Mouse (Mus musculus) splenic B cell, adult 2 months (primary cell): ENCODE measurements around the gene Sdcbp2.
A peak's percentile ranks its signal among the peaks of the same experiment; 100 is the strongest.

Source experiments
- DNase-seq: peaks from one replicate; pipeline ENCODE4 v3.0.0-alpha.2; 2011; ENCODE audit warnings: low read depth, low spot score
- H3K27me3 ChIP-seq: 2 replicates; pipeline ENCODE4 v1.6.1; 2012; ENCODE audit warnings: mild to moderate bottlenecking, low read length, moderate library complexity, mixed read lengths; ENCODE audit not compliant: control insufficient read depth, poor library complexity, insufficient read depth, severe bottlenecking
- H3K36me3 ChIP-seq: 2 replicates; pipeline ENCODE4 v1.6.1; 2012; ENCODE audit warnings: mild to moderate bottlenecking, low read length, moderate library complexity, mixed read lengths; ENCODE audit not compliant: control insufficient read depth, poor library complexity, insufficient read depth, severe bottlenecking

Sdcbp2 gene

DNA sequence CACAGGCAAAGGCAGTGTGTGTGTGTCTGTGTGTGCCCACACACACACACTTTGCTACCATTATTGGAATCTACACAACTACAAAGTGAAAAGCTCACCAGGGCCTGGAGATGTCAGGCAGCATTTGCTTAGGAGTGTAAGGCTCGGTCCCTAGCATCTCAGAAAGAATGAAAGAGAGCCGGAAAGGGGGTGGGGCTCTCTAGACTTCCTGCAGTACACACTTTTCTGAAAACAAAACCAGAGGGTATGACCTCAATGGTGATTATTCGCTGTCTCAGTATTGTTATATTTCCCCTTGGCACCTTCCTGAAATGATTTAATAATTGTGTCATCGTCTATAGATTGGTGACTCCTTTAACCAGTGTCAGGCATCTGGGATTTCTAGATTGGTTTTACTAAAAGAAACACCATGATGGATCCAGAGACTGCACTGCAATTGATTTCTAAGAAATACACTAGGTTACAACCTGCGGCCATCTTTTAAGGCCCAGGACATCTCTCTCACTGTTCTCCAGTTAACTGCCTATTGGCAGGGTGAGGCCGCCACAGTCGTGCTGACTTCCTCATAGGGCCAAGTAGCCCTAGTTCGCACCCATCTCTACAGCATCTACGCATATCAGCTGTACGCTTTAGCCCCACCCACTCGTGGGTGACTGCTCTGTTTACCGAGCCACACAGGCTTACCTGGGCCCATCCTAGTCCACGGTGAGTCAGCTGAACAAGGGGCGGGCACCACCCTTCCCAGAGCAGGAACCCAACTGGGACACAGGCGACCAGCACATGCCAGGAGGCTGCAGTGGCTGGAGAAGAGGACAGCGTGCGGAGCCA, at the start of gene Sdcbp2:
Sdcbp2 (plus strand) TSS at position 750 of the 828 bp plus-strand sequence.
- H3K36me3 ChIP-seq = no peaks in the 10 kb centered on the region
- H3K27me3 ChIP-seq = no peaks in the 10 kb centered on the region
- no peak for DNase-seq

DNA sequence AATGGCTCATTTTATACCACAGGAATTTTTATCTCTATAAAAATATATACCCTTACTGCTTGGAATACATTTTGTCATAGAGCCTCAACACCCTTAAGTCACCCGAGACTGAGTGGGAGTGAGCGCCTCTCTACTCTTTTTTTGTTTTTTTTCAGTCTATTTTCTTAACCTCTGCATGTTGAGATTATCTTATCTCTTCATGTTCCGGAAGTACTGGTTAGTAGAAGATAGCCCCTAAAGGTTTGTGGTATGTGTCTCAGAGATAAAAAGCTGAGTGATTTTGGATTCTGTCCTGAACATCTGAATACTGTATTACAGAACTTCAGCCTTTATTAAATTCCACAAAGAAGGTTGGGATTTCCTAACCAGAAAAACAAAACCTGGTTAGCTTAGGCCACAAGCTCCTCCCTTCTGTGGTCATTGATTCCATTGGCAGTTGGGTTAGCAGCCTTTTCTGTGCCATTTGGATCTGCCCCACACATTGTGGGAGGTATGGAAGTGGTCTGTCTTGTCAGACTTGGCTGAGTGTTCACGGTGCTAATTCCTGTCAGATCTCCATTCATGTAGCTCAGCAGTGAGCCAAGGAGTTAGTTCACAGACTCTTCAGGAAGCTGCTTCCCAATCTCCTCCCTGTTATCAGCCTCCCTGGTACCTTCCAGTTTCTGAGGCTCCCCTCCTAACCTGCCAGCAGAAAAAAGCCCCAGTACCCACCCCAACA, 47.9 kb upstream of the Sdcbp2 start:
- Histone ChIP-seq H3K27me3 (no peaks in the 10 kb centered on the region), H3K36me3 (no peaks in the 10 kb centered on the region)
- DNase-seq = no peak

DNA sequence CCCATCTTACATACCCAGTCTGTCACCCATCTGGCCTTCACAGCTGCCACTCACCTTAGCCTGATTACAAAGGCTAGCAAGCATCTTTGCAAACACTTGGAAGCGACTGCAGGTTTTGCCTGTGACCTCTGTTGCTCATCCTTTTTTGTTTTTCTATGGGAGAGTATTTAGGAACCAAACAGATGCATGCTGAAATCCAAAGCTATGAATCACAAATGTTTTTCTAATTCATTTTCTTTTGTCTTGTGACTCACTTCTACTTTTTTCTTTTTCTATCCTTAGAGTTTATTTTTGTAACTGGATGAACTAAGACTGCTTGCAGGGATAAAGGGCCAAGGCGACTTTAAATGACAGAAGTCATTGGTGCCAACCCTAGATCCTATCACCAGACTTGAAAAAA, 46.9 kb upstream of the Sdcbp2 start:
- DNase-seq = no peak
- no peaks in the 10 kb centered on the region for H3K27me3 ChIP-seq
- H3K36me3 ChIP-seq = no peaks in the 10 kb centered on the region

DNA sequence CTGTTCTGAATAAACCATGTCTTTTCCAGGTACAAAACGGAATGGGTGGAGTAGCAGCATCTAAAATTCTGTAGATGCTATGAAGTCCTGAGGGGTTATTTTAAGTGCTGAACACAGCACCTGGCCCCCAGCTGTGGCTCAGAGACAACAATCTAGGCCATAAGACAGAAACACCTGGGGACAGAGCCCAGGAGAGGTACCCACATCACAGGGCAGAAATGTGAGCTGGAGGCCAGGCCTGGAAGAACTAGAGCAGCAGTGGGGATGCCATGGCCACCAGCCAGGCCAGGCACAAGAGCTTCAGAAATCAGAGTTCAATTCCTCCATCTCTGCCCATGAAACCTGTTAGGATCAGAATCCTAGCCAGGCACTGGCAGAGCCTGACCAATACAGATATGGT, 44.4 kb upstream of the Sdcbp2 start:
- no peak for DNase-seq
- Histone ChIP-seq H3K36me3 (no peaks in the 10 kb centered on the region), H3K27me3 (no peaks in the 10 kb centered on the region)

DNA sequence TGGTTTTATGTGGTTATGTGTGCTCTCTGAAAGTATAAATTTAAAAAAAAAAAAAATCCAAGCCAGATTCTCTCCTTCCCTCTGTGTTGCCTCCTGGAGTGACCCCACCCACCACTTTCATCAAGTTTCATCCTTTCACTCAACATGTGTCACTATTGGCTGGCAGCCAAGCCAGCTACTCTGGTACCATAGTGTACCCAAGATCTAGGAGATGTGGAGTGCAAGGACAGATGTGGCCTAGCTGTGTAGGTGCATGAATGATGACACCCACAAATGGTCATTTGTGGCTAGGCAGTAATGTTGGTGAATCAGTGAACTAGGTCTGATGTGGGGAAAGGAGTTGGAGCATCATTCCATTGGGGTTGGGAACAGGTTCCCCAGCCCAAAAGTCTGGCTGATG, 43.3 kb upstream of the Sdcbp2 start:
- no peaks in the 10 kb centered on the region for H3K27me3 ChIP-seq
- no peak for DNase-seq
- no peaks in the 10 kb centered on the region for H3K36me3 ChIP-seq

DNA sequence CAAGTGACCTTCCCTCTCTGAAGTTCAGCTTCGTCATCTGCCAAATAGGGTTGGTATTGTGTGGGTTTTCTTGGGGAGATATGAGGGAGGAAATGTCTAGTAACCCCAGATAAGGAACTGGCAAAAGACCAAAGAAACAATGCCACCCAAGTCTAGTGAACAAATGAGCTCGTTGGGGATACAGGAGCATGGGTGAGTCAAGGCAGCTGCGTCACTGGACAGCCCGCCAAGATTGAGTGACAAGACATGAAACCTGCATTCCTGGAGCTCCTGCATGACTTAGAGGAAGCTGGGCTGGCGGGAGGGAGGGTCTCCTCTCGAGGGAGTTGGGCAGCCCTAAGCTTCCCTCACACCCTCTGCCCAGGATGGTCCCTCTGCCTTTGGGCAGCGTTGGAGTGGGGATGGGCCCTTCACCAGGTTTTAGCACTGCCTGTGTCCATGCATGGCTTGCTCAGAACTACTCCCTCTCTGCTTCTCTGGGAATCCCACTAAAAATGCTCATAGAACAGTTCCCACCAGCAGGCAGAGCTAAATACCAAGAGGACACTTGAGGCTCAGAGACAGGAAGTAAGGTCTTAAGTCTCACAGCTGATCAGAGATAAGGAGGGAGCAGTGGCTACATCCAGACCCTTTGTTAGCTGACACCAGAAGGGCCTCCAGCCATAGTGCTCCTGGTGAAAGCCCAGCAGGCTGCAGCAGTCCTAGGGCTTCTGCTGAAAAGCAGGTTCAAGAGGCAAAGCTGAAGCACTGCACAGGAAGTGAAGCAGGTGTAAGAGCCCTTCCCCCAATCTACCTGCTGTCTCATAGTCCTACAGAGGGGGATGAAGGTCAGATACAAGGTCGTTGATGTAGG, 41.8 kb upstream of the Sdcbp2 start:
- no peak for DNase-seq
- H3K27me3 ChIP-seq = no peaks in the 10 kb centered on the region
- H3K36me3 ChIP-seq = no peaks in the 10 kb centered on the region

DNA sequence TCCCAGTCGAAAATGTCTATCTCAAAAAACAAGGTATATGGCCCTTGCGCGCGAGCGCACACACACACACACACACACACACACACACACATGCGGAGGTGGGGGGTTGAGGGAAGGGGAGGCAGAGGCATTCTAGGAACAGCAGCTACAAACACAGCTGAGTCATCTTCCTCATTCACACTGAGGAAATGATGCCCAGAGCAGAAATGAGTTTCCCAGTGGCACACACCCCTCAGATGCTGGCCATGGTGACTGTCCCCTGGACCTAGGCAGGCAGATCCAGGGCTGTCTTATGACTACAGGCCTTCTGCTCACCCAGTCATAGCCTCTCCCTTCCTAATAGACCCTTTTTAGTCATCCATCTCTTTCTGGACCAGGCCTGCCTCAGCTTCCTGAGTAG, 38.8 kb upstream of the Sdcbp2 start:
- Histone ChIP-seq H3K27me3 (no peaks in the 10 kb centered on the region), H3K36me3 (no peaks in the 10 kb centered on the region)
- DNase-seq = no peak

DNA sequence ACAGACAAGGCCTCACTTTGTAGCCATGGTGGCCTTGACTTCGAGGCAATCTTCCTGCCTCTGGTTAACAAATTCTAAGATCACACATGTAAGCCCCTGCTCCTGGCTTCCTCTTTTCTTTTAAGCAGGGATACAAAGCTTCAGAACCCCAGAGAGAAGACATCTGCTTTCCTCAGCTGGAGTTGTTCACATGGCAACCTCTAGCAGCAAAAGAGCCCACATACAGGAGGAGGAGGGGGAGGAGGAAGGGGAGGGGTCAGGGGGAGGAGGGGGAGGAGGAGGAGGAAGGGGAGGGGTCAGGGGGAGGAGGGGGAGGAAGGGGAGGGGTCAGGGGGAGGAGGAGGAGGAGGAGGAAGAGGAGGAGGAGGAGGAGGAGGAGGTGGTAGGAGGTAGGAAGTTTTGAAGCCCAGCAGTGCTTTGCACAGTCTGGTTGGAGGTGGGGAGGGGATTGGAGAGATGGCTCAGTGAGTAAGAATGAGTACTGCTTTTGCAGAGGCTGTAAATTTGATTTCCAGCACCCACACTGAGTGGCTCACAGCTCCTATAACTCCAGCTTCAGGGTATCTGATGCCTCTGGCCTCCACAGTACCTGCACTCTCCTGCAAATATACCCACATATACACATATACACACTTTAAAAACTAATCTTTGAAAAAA, 36.3 kb upstream of the Sdcbp2 start:
- Histone ChIP-seq H3K36me3 (no peaks in the 10 kb centered on the region), H3K27me3 (no peaks in the 10 kb centered on the region)
- DNase-seq = peak; percentile 11

DNA sequence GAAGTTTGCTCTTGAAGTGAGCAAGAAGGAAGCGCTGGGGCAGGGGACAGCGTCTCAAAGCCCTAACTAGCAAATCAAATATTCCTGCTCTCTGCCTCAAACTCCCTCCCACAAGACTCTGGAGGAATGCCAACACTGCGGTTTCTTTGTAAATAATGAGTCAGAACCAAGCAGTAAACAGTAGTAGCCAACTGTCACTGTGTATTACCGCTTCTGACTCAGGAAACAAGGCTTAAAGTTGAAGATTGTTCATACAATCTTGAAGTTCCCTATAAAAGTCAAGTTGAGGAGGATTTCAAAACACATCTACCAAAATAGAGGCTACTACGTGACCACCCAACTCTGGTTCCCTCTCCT, 35.8 kb upstream of the Sdcbp2 start:
- no peaks in the 10 kb centered on the region for H3K27me3 ChIP-seq
- H3K36me3 ChIP-seq = no peaks in the 10 kb centered on the region
- DNase-seq = no peak

DNA sequence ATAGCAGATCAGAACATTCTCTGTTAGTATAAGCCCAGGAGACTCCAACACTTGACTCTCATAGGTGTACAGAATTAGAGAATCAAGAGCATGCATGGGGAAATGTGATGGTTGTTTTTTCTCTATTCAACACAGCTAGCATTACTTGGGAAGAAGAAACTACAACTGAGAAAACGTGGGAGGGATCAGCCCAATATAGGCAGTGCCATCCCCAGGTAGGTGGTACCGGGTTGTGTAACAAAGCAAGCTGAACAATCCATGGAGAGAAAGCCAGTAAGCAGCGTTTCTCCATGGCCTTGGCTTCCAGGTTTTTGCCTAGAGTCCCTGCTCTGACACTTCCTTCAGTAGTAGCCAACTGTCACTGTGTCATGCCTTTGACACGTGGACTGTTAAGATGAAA, 33.8 kb upstream of the Sdcbp2 start:
- no peaks in the 10 kb centered on the region for H3K27me3 ChIP-seq
- DNase-seq = no peak
- no peaks in the 10 kb centered on the region for H3K36me3 ChIP-seq

DNA sequence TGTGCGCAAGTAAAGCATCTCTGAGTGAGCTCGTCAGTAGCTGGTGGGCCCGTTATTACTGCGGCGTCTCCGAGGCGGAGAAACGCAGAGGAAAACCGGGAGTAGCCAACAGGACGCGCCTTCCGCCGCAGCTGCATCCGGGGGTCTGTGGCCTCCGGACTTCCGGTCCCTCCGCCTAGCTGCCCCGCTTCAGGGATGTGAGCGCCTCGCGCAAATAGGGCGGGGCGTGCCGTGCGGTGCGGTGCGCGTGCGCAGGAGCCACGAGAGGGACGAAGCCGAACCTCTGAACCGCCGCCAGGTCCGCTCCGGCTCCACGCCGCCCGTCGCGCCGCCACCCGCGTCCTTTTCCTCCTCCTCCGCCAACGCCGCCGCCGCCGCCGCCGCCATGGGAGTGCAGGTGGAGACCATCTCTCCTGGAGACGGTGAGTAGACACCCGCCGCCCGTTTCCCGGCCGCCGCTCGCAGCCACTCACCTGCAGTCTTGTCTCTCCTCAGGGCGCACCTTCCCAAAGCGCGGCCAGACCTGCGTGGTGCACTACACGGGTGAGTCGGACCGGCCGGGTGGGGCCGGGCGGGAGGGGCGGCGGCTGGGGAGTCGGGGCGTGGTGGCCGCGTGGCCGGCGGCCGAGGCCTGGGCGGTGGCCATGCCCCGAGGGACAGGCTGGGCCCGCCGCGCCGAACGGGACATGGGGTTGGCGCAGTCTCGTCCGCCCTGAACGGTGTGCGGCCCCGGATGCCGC, 29.9 kb upstream of the Sdcbp2 start, which contains the start of gene Fkbp1a:
Fkbp1a (plus strand) TSS at position 161 of the 740 bp plus-strand sequence.
- DNase-seq = peak; percentile 94
- H3K27me3 ChIP-seq = no peaks in the 10 kb centered on the region
- H3K36me3 ChIP-seq = no peaks in the 10 kb centered on the region

DNA sequence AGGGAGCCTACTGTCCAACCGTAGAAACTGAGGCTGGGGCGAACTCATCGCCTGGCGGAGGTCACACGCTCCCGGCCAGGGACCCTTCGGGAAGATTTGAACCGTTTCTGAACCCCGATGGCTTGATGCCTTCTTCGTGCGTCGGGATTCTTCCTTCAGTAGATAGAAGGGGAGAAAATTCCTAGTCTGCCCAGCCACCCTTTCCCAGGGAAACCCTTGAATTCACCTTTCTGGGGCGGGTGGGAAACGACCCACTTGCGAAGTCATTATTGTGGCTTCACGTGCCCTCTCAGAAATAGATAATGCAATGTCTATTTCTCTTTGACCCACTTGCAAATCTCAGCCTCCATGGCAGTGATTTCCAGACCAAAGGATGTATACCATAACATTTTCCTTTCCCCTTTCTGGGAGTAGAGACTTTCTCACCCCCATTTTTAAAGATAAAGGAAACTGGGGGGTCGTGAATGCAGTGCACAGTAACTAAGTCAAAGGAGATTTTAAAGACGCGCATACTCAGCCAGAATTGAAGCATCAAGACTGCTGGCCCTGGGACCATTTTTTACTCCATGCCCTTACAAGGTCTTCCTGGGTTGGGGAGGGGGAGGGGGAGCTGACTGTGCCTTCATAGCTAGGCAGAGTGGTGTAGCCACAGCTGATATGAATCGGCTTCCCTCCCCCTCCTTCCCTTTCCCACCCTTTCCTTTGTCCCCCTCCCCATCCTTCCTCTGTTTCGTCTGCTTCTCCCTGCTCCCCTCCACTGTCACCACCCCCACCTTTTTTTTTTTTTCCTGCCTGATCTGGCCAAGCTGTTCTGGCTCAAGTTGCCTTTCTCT, 29.1 kb upstream of the Sdcbp2 start:
- peak; percentile 24 for DNase-seq
- Histone ChIP-seq H3K36me3 (no peaks in the 10 kb centered on the region), H3K27me3 (no peaks in the 10 kb centered on the region)

DNA sequence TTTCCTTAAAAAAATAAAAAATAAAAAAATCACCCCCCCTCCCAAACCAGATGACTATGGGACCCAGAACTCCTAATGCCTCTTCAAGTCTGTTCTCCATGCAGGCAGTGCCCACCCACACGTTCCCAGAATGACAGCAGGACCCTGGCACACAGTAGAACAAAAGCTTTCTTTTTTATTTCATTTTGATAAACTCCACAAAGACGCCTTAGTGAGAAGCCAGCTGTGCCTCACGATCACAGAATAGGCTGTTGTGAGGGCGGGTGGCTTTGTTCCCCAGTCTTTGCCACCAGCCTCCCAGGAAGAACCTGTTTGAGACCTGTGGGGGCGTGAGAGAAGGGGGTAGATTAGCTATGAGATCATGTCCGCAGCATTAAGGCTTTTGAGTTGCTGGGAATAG, 27.7 kb upstream of the Sdcbp2 start:
- Histone ChIP-seq H3K27me3 (no peaks in the 10 kb centered on the region), H3K36me3 (0 out of 2 replicates have a peak, but pooled peaks cover 1% of the 10 kb centered on the region)
- DNase-seq = no peak
